Mouse (Mus musculus) embryonic facial prominence, embryonic 15.5 days (tissue): ENCODE data around the gene Bach2. TPM values are rescaled to one million over a fixed set of nuclear protein-coding genes. Genes with fewer than 3 reads are reported as not detected.

ENCODE experiments used
- ATAC-seq: fragments of 200-750 bp; cut with Nextera tagmentation; 2 replicates; pipeline ENCODE4 v1.8.0; 2017; ENCODE audit warnings: low read depth, moderate TSS enrichment; ENCODE audit not compliant: insufficient number of reproducible peaks, low FRiP score, low TSS enrichment
- H3K27ac ChIP-seq: fragments of 300-500 bp; sonication (generic); replicated peaks from 2 replicates; pipeline ENCODE4 v1.5.1; 2015; ENCODE audit warnings: mild to moderate bottlenecking, inconsistent platforms
- H3K27me3 ChIP-seq: fragments of 300-500 bp; sonication (generic); 2 replicates; pipeline ENCODE4 v1.6.1; 2015; ENCODE audit warnings: inconsistent platforms
- H3K36me3 ChIP-seq: fragments of 300-500 bp; sonication (generic); 2 replicates; pipeline ENCODE4 v1.6.1; 2015; ENCODE audit warnings: mild to moderate bottlenecking, inconsistent platforms
- H3K4me1 ChIP-seq: fragments of 300-500 bp; sonication (generic); 2 replicates; pipeline ENCODE4 v1.6.1; 2015; ENCODE audit warnings: inconsistent platforms
- H3K4me2 ChIP-seq: fragments of 300-500 bp; sonication (generic); replicated peaks from 2 replicates; pipeline ENCODE4 v1.6.1; 2015; ENCODE audit warnings: mild to moderate bottlenecking, inconsistent platforms
- H3K4me3 ChIP-seq: fragments of 300-500 bp; sonication (generic); replicated peaks from 2 replicates; pipeline ENCODE4 v1.5.1; 2015; ENCODE audit warnings: mild to moderate bottlenecking, inconsistent platforms
- H3K9ac ChIP-seq: fragments of 300-500 bp; sonication (generic); 2 replicates; pipeline ENCODE4 v1.6.1; 2015; ENCODE audit warnings: inconsistent platforms
- H3K9me3 ChIP-seq: fragments of 300-500 bp; sonication (generic); replicated peaks from 2 replicates; pipeline ENCODE4 v1.6.1; 2016; ENCODE audit warnings: inconsistent platforms
- WGBS: fragments of 180-500 bp; shearing (Covaris S2); methylation state at CpG from one replicate; pipeline ENCODE4 v1.1.7; 2015; 5-methylcytosine and 5-hydroxymethylcytosine counted together
- polyA plus RNA-seq: library from polyadenylated mRNA; unstranded; fragments of >200 nt; fragmentation: Nextera tagmentation; extraction: Ambion mirVana; gene quantifications from 2 replicates; pipeline ENCODE4 v1.2.1, GENCODE M21; 2015

The Bach2 gene
- polyA plus RNA-seq, 1 experiment from 2014 or later, result 7.2 TPM

DNA sequence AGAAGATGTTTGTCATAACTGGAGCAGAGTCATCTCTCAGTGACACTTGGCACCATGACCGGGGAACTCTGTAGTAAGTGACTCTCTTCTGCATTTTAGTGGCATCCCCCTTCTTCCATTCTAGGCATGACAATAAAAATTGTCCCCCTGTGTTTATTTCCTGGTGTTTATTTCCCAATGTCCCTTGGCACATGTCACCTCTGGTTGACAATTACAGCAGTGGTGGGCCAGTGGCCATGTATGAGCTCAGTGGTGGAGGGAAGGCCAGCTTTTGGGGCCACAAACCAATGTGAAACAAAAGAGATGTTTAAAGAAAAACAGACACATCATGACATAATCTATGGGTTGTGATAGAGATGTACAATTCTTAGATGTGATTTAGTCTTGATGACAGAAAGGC lies 80.0 kb downstream of the Bach2 start:
- Histone ChIP-seq H3K27me3 (no peaks in the 10 kb centered on the region), H3K9ac (no peak overlapping the region), H3K9me3 (no peaks in the 10 kb centered on the region), H3K4me2 (no peak overlapping the region), H3K4me3 (no peak overlapping the region), H3K4me1 (no peaks in the 10 kb centered on the region), H3K27ac (no peak overlapping the region), H3K36me3 (peaks cover 9% of the 10 kb centered on the region; the same call in 1 of the 2 replicates)
- ATAC-seq, result no peak
- WGBS, result 95% methylated on average over 1 of the region's 1 CpGs

DNA sequence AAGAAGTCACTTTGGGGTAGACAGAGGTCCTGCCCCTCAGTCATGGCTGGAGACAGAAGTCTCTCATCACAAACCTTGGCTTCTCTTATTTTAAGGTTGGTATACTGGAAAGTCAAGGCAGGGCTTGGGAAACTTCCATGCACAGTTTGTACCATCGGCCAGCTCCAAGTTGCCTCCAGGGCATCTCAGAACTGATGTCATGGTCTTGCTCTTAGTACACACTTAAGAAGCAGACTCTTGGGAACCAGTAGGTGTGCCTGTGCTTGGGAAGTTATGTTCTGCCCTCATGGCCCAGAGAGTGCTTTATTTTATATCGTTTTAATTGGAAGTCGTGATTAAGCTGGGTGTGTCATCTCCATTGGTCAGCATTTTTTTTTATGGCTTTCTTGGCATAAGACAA lies 80.7 kb downstream of the Bach2 start:
- 80% methylated on average over 3 of the region's 3 CpGs for WGBS
- Histone ChIP-seq H3K4me3 (no peak overlapping the region), H3K27me3 (no peaks in the 10 kb centered on the region), H3K9ac (no peak overlapping the region), H3K36me3 (peaks cover 9% of the 10 kb centered on the region; the same call in 1 of the 2 replicates), H3K27ac (no peak overlapping the region), H3K9me3 (no peaks in the 10 kb centered on the region), H3K4me1 (no peaks in the 10 kb centered on the region), H3K4me2 (no peak overlapping the region)
- ATAC-seq, result no peak

DNA sequence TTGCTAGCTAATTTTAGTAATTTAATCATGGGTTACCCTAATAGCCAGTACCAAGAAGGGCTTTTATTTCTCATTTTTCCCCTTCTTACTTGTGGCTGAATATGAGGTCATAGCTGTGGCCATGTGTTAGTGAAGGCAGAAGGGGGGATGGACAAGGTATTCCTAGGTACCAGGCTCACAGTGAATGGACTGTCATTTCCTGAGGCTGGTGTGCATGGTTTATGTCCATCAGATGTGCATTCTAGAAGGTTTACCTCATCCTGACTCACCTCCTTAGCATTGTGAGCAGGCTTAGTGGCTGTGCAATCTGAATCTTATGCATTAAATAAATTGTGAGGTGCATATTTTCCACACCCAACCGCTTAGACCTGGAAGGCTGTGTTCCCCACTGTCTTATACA lies 81.4 kb downstream of the Bach2 start:
- Histone ChIP-seq H3K36me3 (peaks cover 9% of the 10 kb centered on the region; the same call in 1 of the 2 replicates), H3K27ac (no peak overlapping the region), H3K4me1 (no peaks in the 10 kb centered on the region), H3K9me3 (no peaks in the 10 kb centered on the region), H3K9ac (no peak overlapping the region), H3K4me2 (no peak overlapping the region), H3K27me3 (no peaks in the 10 kb centered on the region), H3K4me3 (no peak overlapping the region)
- ATAC-seq, result no peak
- WGBS, result 80% methylated on average over 1 of the region's 1 CpGs

DNA sequence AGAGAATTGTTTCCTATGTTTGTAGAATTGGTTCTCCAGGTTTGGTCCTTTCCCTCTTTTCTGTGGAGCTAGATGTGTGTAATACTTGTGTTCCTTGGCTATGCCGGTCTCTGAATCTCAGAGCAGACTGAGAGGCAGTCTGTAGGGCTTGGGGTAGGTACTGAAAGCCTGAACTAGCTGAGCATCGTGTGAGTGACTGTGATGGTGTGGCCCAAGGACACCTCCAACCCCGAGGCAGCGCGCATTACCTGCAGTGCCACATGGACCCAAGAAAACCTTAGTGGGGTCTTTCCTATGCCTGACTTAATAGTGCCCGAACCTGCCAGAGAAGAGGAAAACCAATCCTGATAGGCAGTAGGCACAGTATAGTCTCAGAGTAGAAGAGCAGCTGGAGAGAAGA lies 85.5 kb downstream of the Bach2 start:
- no peak overlapping the region for H3K9ac ChIP-seq
- no peak overlapping the region for H3K4me3 ChIP-seq
- ATAC-seq, result no peak
- no peak overlapping the region for H3K4me2 ChIP-seq
- H3K27me3 ChIP-seq, result no peaks in the 10 kb centered on the region
- 93% methylated on average over 6 of the region's 6 CpGs for WGBS
- no peak overlapping the region for H3K27ac ChIP-seq
- peaks cover 15% of the 10 kb centered on the region; the same call in 1 of the 2 replicates for H3K4me1 ChIP-seq
- no peaks in the 10 kb centered on the region for H3K9me3 ChIP-seq
- no peaks in the 10 kb centered on the region for H3K36me3 ChIP-seq

DNA sequence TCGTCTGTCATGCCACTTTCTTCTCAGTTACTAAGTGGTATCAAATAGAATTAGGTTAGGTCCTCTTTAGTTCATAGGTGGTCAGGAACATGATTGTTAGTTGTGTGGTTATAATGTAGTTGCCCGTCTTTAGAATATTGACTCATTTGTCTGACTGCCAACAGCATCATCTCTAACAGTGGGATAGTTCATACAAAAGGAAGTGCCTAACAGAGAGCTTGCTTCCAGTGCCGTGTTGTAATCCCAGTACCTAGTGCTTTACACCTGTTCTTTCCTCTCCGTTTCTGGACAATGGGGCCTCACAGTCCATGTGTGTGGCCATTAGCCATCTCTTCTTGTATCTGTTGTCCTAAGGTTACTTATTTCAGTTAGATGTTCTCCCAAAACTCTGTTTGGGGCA lies 86.4 kb downstream of the Bach2 start:
- H3K9ac ChIP-seq, result no peak overlapping the region
- H3K4me3 ChIP-seq, result no peak overlapping the region
- no peak overlapping the region for H3K27ac ChIP-seq
- WGBS, result 80% methylated on average over 4 of the region's 4 CpGs
- no peak overlapping the region for H3K4me2 ChIP-seq
- H3K9me3 ChIP-seq, result no peaks in the 10 kb centered on the region
- ATAC-seq, result no peak
- H3K4me1 ChIP-seq, result peaks cover 15% of the 10 kb centered on the region; the same call in 1 of the 2 replicates
- no peaks in the 10 kb centered on the region for H3K27me3 ChIP-seq
- no peaks in the 10 kb centered on the region for H3K36me3 ChIP-seq

DNA sequence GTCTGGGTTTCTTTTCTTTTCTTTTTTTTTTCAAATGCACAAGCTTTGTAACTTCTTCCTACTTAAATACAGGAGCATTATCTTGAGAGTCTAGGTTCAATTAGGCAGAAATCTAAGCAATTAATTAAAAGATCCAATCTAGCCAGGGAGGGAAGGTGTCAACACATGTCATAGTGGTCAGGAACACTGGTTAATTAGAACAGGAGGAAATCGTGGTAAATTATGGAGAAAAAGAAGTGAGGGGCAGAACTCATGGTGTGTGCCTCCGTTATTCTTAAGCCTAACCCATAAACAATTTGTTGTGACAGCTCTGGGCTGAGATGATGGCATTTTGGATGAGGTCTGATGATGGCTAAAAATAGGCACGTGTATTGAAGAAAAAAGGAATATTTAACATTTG lies 87.0 kb downstream of the Bach2 start:
- 46% methylated on average over 3 of the region's 3 CpGs for WGBS

DNA sequence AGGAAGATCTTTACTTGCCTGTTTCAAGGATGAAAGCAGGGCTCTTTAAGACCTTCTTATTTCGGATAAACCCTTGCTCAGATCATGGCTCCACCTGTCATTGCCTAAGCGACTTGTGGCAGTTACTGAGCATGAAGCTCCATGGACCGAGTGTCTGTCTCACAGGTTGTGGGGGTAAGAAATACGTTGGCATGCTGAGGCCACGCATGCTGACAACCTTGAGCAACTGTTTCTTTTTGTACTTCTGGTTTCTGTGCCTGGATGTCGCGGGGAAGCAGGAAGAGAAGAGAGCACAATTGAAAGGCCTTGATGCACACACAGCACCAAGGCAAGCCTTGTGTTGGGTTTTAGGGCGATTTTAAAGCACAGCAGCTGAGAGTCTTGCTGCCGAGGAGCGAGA lies 87.7 kb downstream of the Bach2 start:
- Histone ChIP-seq H3K9ac (no peak overlapping the region), H3K4me2 (no peak overlapping the region), H3K4me3 (no peak overlapping the region), H3K9me3 (no peaks in the 10 kb centered on the region), H3K4me1 (peaks cover 15% of the 10 kb centered on the region; the same call in 1 of the 2 replicates), H3K27me3 (no peaks in the 10 kb centered on the region), H3K36me3 (no peaks in the 10 kb centered on the region), H3K27ac (no peak overlapping the region)
- WGBS, result 74% methylated on average over 10 of the region's 10 CpGs
- ATAC-seq, result no peak

More for the DNA sequence above, 87.0 kb downstream of the Bach2 start:
- no peak overlapping the region for H3K9ac ChIP-seq
- H3K9me3 ChIP-seq, result no peaks in the 10 kb centered on the region
- no peaks in the 10 kb centered on the region for H3K36me3 ChIP-seq
- H3K27ac ChIP-seq, result no peak overlapping the region
- H3K4me2 ChIP-seq, result no peak overlapping the region
- H3K4me1 ChIP-seq, result peaks cover 15% of the 10 kb centered on the region; the same call in 1 of the 2 replicates
- ATAC-seq, result no peak
- no peaks in the 10 kb centered on the region for H3K27me3 ChIP-seq
- no peak overlapping the region for H3K4me3 ChIP-seq

DNA sequence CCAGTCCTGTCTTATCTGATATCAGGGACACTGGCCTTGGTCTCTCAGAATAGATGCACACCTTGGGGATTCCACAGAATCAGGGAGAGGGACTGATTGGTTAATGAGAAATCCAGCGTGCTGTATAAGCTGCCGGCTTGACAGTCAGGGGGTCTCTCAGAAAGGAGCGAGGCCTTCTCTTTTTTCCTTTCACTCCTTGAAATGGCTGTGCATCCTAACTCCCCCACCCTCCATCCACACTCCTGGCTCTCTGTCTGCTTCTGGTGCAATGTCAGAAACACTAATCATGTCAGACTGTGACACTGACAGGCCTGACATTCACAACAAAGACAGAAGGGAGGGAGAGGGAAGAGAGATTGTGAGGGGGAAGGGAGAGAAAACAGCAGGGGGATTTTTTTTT lies 88.3 kb downstream of the Bach2 start:
- ATAC-seq, result no peak
- no peaks in the 10 kb centered on the region for H3K27me3 ChIP-seq
- H3K4me1 ChIP-seq, result peaks cover 15% of the 10 kb centered on the region; the same call in 1 of the 2 replicates
- H3K36me3 ChIP-seq, result no peaks in the 10 kb centered on the region
- no peak overlapping the region for H3K9ac ChIP-seq
- no peak overlapping the region for H3K4me3 ChIP-seq
- WGBS, result 40% methylated on average over 3 of the region's 3 CpGs
- no peaks in the 10 kb centered on the region for H3K9me3 ChIP-seq
- no peak overlapping the region for H3K4me2 ChIP-seq
- no peak overlapping the region for H3K27ac ChIP-seq

DNA sequence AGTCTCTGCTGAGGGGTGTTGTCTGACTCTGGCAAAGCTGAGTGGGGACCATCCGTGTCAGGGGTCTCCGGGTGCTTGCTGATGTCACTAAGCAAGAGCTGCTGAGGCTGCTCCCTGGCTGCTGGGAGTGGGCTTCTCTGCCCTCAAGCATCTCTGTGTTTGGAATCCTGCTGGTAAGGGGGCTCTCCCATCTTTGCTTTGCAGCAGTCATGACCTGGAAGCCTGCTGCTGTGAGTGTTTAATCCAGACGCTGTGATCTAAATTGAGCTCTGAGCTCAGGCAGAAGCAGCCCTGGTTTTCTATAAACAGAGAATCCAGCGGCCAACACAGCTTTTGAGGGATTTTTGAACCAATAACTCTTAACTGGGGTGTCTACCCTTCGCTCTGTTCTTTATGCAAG lies 89.0 kb downstream of the Bach2 start:
- WGBS, result 42% methylated on average over 5 of the region's 5 CpGs
- H3K9ac ChIP-seq, result no peak overlapping the region
- ATAC-seq, result no peak
- H3K27ac ChIP-seq, result no peak overlapping the region
- H3K4me3 ChIP-seq, result no peak overlapping the region
- H3K4me1 ChIP-seq, result peaks cover 15% of the 10 kb centered on the region; the same call in 1 of the 2 replicates
- H3K4me2 ChIP-seq, result no peak overlapping the region
- no peaks in the 10 kb centered on the region for H3K36me3 ChIP-seq
- H3K27me3 ChIP-seq, result no peaks in the 10 kb centered on the region
- H3K9me3 ChIP-seq, result no peaks in the 10 kb centered on the region

DNA sequence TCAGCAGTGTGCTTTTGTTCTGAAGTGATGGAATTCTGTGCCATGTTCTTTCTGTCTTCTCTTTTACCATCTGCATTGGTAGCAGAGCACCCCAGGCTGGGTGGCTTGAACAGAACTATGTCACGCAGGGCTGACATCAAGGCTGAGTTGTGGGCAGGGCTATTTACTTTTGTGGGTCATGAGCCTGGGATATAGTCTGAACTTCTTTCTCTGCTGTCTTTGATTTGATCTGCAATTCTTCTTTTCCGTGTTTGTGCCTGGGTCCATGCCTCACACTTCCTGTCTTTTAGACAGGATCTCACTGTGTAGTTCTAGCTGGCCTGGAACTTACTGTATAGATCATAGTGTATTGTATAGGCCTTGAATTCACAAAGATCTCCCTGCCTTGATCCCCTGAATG lies 90.0 kb downstream of the Bach2 start:
- no peaks in the 10 kb centered on the region for H3K27me3 ChIP-seq
- no peak overlapping the region for H3K4me2 ChIP-seq
- H3K9me3 ChIP-seq, result no peaks in the 10 kb centered on the region
- no peak overlapping the region for H3K27ac ChIP-seq
- no peak overlapping the region for H3K9ac ChIP-seq
- no peak for ATAC-seq
- H3K36me3 ChIP-seq, result no peaks in the 10 kb centered on the region
- 83% methylated on average over 2 of the region's 2 CpGs for WGBS
- peaks cover 15% of the 10 kb centered on the region; the same call in 1 of the 2 replicates for H3K4me1 ChIP-seq
- H3K4me3 ChIP-seq, result no peak overlapping the region

DNA sequence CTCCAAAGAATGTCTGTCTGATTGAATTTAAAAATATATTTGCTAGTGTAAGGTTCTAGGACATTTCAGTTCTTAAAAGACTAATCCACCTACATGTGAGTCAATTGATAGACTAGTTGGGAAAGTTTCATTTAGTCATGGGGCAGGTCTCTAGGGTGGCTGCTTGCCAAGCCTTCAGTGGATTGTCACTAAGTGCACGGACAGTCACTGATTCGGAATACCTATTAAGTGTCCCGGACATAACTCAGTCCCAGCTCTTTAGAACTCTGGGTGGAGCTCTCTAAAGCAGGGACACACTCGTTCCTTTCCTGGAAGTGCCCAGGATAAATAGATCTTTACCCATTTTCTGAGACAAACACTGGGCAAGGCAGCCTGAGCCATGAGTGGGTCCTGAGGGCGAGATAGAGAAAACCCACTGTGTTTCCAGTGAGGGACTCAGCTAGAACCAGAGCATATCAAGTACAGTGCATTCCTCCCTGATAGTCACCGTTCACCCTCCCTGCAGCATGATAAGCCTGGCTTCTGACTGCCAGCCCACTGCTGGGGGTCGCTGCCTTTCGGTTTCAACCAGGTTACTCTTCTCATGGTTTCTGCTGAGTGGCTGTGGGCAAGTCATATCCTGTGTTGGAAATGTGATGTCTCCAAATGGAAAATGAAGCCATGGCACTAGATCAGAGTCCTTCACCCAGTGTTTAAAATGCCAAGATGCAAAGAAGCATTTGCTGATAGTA lies 92.1 kb downstream of the Bach2 start:
- WGBS, result 83% methylated on average over 8 of the region's 8 CpGs
- H3K4me3 ChIP-seq, result no peak overlapping the region
- H3K9ac ChIP-seq, result no peak overlapping the region
- H3K4me2 ChIP-seq, result no peak overlapping the region
- no peaks in the 10 kb centered on the region for H3K36me3 ChIP-seq
- no peak for ATAC-seq
- H3K27me3 ChIP-seq, result no peaks in the 10 kb centered on the region
- H3K9me3 ChIP-seq, result no peaks in the 10 kb centered on the region
- no peak overlapping the region for H3K27ac ChIP-seq
- H3K4me1 ChIP-seq, result peaks cover 15% of the 10 kb centered on the region; the same call in 1 of the 2 replicates

DNA sequence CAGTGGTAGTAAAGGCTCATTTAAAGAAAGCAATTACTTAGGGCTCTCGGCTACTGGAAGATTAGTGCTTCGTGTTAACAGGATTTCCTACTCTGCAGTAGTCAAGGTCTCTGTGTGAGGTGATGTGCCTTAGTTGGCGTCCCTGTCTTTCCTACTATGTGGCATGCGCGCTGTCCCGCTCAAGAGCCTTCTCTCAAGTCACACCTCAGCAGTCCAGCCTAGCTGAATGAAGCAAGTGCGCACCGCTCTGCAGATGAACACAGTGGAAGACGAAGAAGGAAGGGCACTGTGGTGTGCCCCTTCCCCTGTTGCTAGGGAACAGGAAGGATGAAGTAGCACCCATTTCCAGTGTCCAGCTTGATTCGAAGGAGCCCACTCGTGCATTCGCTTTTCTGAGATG lies 93.4 kb downstream of the Bach2 start:
- H3K4me2 ChIP-seq, result no peak overlapping the region
- no peak overlapping the region for H3K4me3 ChIP-seq
- no peaks in the 10 kb centered on the region for H3K9me3 ChIP-seq
- WGBS, result 90% methylated on average over 12 of the region's 12 CpGs
- no peaks in the 10 kb centered on the region for H3K27me3 ChIP-seq
- H3K9ac ChIP-seq, result no peak overlapping the region
- H3K36me3 ChIP-seq, result no peaks in the 10 kb centered on the region
- ATAC-seq, result no peak
- peaks cover 5% of the 10 kb centered on the region; the same call in 1 of the 2 replicates for H3K4me1 ChIP-seq
- no peak overlapping the region for H3K27ac ChIP-seq
